Mouse (Mus musculus): ENCODE data around the gene Tnni2. TPM values are rescaled to one million over a fixed set of nuclear protein-coding genes. Genes with fewer than 3 reads are reported as not detected.

Gene Tnni2
- polyA plus RNA-seq, 1 experiment = not detected

DNA sequence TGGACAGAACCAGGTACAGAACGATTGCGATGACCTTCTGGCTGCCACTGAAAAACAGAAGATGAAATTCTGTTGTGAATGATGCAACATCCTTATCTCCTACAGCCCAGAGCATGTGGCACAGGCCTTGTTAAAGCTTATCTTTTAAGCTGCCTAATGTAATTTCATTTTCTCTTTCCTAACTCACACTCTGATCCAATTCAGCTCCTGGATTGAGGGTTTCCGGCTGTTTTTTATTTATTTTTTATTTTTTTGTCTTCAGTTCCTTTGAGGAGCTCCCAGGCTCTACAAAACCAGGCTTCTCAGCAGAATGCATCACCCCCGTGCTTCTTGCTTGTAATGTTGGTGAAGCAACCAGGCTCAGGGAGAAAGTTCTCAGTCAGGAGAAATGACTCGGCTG lies 21.7 kb upstream of the Tnni2 start:
- no peaks in the 10 kb centered on the region for H3K27me3 ChIP-seq (ENCODE audit: control insufficient read depth)
- H3K9me3 ChIP-seq (ENCODE audit: control insufficient read depth, low read length) = peaks cover 7% of the 10 kb centered on the region
- peak overlapping the region; percentile 54 for H3K4me3 ChIP-seq (replicated peaks)
- H3K4me1 ChIP-seq (ENCODE audit: control insufficient read depth) = peaks cover 64% of the 10 kb centered on the region
- H3K36me3 ChIP-seq (ENCODE audit: control insufficient read depth) = peaks cover 9% of the 10 kb centered on the region
- TF ChIP-seq TAL1 (IDR thresholded peaks at IDR 0.05; ENCODE audit: low read length) (peak; percentile 67), GATA1 (IDR thresholded peaks at IDR 0.05; ENCODE audit: low read length) (peak; percentile 92)

DNA sequence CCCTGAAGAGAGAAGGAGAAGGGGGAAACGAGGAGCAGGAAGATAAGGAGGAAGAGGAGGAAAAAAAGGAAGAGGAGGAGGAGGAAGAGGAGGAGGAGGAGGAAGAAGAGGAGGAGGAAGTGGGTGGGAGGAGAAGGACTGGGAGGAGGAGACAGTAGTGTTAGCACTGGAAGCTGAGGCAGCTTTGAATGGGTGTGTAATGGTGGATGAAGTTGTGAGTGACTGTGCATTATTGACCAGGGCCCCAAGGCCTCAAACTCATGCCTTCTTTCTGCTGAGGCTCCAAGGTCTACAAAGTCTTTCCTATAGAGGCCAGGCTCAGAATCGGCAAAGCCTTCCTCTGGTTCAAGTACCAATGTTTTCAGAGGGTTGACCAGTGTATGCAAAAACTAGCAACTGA lies 19.8 kb upstream of the Tnni2 start:
- no peaks in the 10 kb centered on the region for H3K27me3 ChIP-seq (ENCODE audit: control insufficient read depth)
- TF ChIP-seq TAL1 (IDR thresholded peaks at IDR 0.05; ENCODE audit: low read length) = no peak
- no peak for TF ChIP-seq GATA1 (IDR thresholded peaks at IDR 0.05; ENCODE audit: low read length)
- H3K36me3 ChIP-seq (ENCODE audit: control insufficient read depth) = peaks cover 9% of the 10 kb centered on the region
- H3K9me3 ChIP-seq (ENCODE audit: control insufficient read depth, low read length) = peaks cover 7% of the 10 kb centered on the region
- peaks cover 62% of the 10 kb centered on the region for H3K4me1 ChIP-seq (ENCODE audit: control insufficient read depth)
- no peak overlapping the region for H3K4me3 ChIP-seq (replicated peaks)

DNA sequence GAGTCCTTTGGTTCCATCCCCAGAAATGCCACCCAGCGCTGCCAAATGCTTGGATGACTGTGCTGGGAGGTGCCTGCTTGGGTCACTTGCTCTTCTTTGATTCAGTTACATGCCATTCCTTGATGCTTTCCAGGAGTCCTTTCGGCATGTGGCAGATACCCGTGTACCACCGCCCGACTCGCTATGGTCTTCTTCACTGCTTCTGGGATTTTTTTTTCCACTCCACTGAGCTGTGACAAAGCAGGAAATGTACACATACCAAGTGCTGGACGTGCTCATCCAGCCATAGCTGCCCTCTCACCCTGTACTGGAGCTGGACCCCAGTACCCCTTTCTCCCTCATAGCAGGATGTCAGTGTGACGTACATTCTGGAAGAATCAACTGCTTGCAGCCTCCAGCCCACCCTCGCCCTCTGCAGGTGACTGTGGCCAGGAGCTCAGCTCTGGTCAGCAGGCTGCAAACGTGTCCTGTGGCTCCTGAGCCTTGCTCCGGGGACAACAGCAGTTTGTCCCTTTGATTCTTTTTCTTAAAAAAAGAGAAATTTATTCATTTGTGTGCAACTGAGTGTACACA lies 15.9 kb upstream of the Tnni2 start:
- Histone ChIP-seq H3K27me3 (ENCODE audit: control insufficient read depth) (peaks cover 21% of the 10 kb centered on the region), H3K4me3 (replicated peaks) (no peak overlapping the region), H3K36me3 (ENCODE audit: control insufficient read depth) (no peaks in the 10 kb centered on the region; the same call in 1 of the 2 replicates), H3K4me1 (ENCODE audit: control insufficient read depth) (peaks cover 26% of the 10 kb centered on the region), H3K9me3 (ENCODE audit: control insufficient read depth, low read length) (no peaks in the 10 kb centered on the region)
- TF ChIP-seq TAL1 (IDR thresholded peaks at IDR 0.05; ENCODE audit: low read length) = no peak

DNA sequence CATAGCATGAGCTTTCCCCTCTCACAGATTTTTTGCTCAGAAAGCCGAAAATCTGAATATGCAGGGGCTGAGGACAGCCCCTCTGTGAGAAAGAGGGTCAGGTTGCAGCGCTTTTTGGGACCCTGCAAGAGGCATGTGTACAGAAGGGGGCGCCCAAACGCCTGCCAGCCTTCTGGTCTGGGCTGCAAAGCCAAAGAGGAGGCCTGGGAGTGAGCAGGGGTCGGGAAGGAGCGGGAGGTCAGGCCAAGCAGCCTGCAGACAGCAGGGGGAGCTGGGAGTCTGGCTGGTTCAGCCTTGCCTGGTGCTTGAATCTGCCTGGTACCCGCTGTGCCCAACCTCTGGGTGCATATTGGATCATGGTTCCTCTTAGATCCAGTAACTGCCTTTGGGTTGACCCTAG lies 13.4 kb upstream of the Tnni2 start:
- Histone ChIP-seq H3K4me1 (ENCODE audit: control insufficient read depth) (peaks cover 1% of the 10 kb centered on the region), H3K27me3 (ENCODE audit: control insufficient read depth) (peaks cover 28% of the 10 kb centered on the region)

DNA sequence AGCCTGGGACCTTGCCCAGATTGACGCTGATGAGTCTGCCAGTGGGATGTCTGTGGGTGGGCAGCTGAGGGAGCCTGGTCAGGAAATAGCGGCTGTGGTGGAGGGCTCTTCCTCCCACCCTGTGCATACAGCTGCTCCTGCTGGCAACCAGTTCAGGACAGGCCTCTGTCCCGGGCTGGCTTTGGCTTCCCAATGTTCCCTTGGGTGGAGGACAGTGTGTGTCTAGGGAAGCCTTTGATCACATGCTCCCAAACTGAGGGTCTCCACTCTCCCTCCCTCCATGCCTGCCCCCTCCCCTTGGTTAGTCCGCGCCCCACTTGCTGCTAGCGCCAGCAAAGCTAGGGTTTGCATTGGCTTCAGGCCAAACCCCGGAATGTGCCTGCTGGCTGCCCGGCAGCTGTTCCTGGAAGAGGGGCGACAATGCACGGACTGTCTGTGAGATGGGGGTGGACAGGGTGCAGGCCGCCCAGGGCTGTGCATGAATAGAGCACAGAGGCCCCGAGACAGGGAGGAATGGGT lies 11.4 kb upstream of the Tnni2 start:
- H3K27me3 ChIP-seq (ENCODE audit: control insufficient read depth) = peaks cover 28% of the 10 kb centered on the region
- TF ChIP-seq TAL1 (IDR thresholded peaks at IDR 0.05; ENCODE audit: low read length) = no peak
- no peak for TF ChIP-seq GATA1 (IDR thresholded peaks at IDR 0.05; ENCODE audit: low read length)
- H3K4me3 ChIP-seq (replicated peaks) = no peak overlapping the region

More for the DNA sequence above, 13.4 kb upstream of the Tnni2 start:
- no peak overlapping the region for H3K4me3 ChIP-seq (replicated peaks)
- no peaks in the 10 kb centered on the region for H3K36me3 ChIP-seq (ENCODE audit: control insufficient read depth)
- TF ChIP-seq TAL1 (IDR thresholded peaks at IDR 0.05; ENCODE audit: low read length) (no peak), GATA1 (IDR thresholded peaks at IDR 0.05; ENCODE audit: low read length) (no peak)
- H3K9me3 ChIP-seq (ENCODE audit: control insufficient read depth, low read length) = no peaks in the 10 kb centered on the region

DNA sequence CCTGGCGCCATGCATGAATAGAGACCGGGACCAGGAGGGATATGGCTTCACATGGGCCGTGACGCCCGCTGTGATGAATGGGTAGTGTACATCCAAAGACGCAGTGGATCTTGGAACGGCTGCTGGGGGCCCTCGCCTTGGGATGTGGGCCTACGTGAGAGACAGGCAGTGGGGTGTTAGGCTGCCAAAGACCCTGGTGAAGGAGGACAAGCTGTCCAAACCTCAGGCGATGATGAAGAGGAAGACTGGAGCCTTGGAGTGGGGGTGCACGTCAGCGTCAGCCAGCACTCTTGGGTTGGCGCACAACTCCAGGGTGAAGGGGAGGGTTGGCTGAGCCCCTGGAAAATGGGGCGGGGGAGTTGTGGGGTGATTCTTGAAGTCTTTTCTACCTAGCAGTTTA lies 10.5 kb upstream of the Tnni2 start:
- no peak for TF ChIP-seq TAL1 (IDR thresholded peaks at IDR 0.05; ENCODE audit: low read length)
- no peak for TF ChIP-seq GATA1 (IDR thresholded peaks at IDR 0.05; ENCODE audit: low read length)

More for the DNA sequence above, 11.4 kb upstream of the Tnni2 start:
- peaks cover 1% of the 10 kb centered on the region for H3K4me1 ChIP-seq (ENCODE audit: control insufficient read depth)
- no peaks in the 10 kb centered on the region for H3K36me3 ChIP-seq (ENCODE audit: control insufficient read depth)
- no peaks in the 10 kb centered on the region for H3K9me3 ChIP-seq (ENCODE audit: control insufficient read depth, low read length)

DNA sequence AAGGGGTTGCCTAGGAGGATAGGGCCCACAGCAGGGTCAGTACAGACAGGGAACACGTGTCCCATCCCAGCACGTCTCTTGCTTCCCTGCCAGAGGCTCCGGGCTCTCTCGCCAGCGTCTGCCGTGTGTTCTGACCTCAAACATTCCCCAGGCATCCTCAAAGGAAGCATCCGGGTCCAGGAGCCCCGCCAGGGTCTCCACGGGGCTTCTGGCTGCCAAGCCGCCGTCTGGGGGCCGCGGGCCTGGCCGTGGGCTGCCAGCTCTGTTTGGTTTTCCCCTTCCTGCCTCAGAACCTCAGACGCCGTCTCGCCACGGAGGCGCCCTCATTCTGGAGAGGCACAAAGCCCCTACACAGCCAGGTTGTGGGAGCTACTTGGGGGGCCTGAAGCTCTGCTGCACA lies 8.0 kb upstream of the Tnni2 start:
- TF ChIP-seq GATA1 (IDR thresholded peaks at IDR 0.05; ENCODE audit: low read length) = no peak
- TF ChIP-seq TAL1 (IDR thresholded peaks at IDR 0.05; ENCODE audit: low read length) = no peak
- Histone ChIP-seq H3K36me3 (ENCODE audit: control insufficient read depth) (no peaks in the 10 kb centered on the region), H3K9me3 (ENCODE audit: control insufficient read depth, low read length) (no peaks in the 10 kb centered on the region), H3K27me3 (ENCODE audit: control insufficient read depth) (peaks cover 25% of the 10 kb centered on the region), H3K4me1 (ENCODE audit: control insufficient read depth) (peaks cover 8% of the 10 kb centered on the region), H3K4me3 (replicated peaks) (no peak overlapping the region)

More for the DNA sequence above, 10.5 kb upstream of the Tnni2 start:
- Histone ChIP-seq H3K4me3 (replicated peaks) (no peak overlapping the region), H3K9me3 (ENCODE audit: control insufficient read depth, low read length) (no peaks in the 10 kb centered on the region), H3K4me1 (ENCODE audit: control insufficient read depth) (peaks cover 6% of the 10 kb centered on the region), H3K36me3 (ENCODE audit: control insufficient read depth) (no peaks in the 10 kb centered on the region), H3K27me3 (ENCODE audit: control insufficient read depth) (peaks cover 28% of the 10 kb centered on the region)

DNA sequence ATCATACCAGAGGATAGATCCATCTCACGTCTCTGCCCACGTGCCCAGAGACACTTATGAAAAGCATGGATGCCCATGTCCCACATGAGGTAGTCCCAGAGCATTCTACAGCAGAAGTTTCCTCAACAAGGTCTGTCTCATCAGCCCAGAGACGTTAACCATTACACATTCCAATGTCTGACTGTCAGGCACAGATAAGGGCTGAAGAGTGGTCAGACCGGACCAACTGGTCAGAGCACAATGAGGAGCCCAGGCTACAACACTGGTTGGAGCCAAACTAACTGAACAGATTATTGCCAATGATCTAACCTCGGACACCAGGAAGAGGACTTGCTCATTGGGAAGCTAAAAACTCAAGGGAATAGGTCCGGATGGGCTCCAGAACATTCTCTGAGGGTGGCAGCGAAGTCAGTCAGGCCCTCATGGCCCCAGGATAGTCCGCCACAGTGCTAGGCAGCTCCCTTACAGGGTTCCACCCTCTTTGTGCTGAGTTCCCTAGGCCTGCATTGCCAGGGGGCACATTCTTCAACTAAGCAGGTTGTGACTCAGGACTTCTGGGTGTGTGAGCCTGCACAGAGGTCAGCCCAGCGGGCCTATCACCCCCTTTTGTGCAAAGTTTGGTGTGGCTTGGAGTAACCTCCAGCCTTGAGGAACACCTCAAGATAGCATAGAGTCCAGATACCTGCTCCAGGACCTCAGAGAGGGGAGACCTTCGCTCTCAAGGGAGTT lies 7.3 kb upstream of the Tnni2 start, which contains the start of gene Syt8:
Syt8 (plus strand) TSS at position 714 of the 729 bp plus-strand sequence.
- Histone ChIP-seq H3K4me1 (ENCODE audit: control insufficient read depth) (peaks cover 8% of the 10 kb centered on the region), H3K4me3 (replicated peaks) (no peak within 1 kb of the TSS), H3K9me3 (ENCODE audit: control insufficient read depth, low read length) (no peaks in the 10 kb centered on the region), H3K27me3 (ENCODE audit: control insufficient read depth) (peaks cover 18% of the 10 kb centered on the region), H3K36me3 (ENCODE audit: control insufficient read depth) (no peaks in the 10 kb centered on the region)
- TF ChIP-seq TAL1 (IDR thresholded peaks at IDR 0.05; ENCODE audit: low read length) (no peak), GATA1 (IDR thresholded peaks at IDR 0.05; ENCODE audit: low read length) (no peak)

DNA sequence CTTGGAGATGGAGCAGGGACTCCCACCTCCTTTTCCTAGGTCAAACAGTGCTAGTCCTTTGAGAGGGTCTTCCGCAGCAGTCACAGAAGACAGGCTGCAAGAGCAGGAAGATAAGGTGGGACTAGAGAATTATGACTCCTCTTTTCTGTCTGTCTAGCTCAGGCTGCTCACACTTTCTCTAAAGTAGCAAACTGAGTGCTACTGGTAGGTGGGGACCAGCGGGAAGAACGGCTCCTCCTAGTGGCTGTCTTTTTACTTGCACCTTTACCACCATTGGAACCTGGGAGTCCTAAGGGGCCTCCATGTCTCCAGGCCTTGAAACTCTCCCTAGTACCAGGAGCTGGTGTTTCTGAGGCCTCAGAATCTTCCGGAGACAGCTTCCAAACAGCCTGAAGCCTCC lies 6.1 kb upstream of the Tnni2 start:
- no peak for TF ChIP-seq TAL1 (IDR thresholded peaks at IDR 0.05; ENCODE audit: low read length)
- no peak for TF ChIP-seq GATA1 (IDR thresholded peaks at IDR 0.05; ENCODE audit: low read length)

More for the DNA sequence above, 6.1 kb upstream of the Tnni2 start:
- Histone ChIP-seq H3K9me3 (ENCODE audit: control insufficient read depth, low read length) (no peaks in the 10 kb centered on the region), H3K36me3 (ENCODE audit: control insufficient read depth) (no peaks in the 10 kb centered on the region), H3K27me3 (ENCODE audit: control insufficient read depth) (peaks cover 9% of the 10 kb centered on the region), H3K4me3 (replicated peaks) (no peak overlapping the region), H3K4me1 (ENCODE audit: control insufficient read depth) (peaks cover 8% of the 10 kb centered on the region)
